Mouse (Mus musculus) spleen, adult 2 months (tissue): ENCODE measurements at regions not wholly inside any gene's neighbourhood (a gene's known extent, or its start where the extent isn't known, plus 50 kb on each side); places are given as distances from the start of the nearest gene placed in this dataset.

Source experiments
- CTCF ChIP-seq: fragments of 200-500 bp; IDR thresholded peaks from 2 replicates; pipeline ENCODE4 v1.5.1; 2011; ENCODE audit warnings: mild to moderate bottlenecking, inconsistent platforms; ENCODE audit not compliant: insufficient read depth, insufficient read length, insufficient replicate concordance; ENCODE audit errors: extremely low read depth
- POLR2A ChIP-seq: fragments of 200-500 bp; IDR thresholded peaks from 2 replicates; pipeline ENCODE4 v1.6.1; 2011; ENCODE audit warnings: low read depth, low read length, inconsistent platforms

DNA sequence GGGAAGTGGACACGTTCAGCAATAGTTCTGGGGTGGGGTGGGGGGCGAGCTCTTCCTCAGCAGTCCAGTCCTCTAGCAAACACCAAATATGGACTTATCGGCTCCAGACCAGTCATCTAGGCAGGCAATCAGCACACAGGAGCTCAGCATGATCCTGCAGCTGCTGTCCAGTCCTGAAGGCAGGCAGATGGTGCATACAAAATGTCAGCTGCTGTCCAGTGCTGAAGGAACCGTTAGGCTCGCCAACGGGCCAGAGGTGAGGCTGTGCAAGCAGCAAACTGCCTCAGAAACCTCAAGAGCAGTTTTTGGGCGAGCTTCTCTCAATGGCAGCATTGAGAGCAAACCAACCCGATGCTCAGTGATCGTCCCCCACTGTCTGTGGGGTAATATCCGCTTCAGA, 96.3 kb upstream of the Kcnj6 start:
- TF ChIP-seq CTCF = no peak
- no peak for TF ChIP-seq POLR2A
